Mouse (Mus musculus) ES-CJ7 (cell line): ENCODE measurements around the gene Fam78a.
"Not testable (repeated sequence)": the region's sequence is repeated elsewhere in the genome, so short reads cannot be mapped to it uniquely, and the experiment has no call there.

Source experiments
- DNase-seq: peaks from one replicate; pipeline ENCODE4 v3.0.0; 2011; ENCODE audit warnings: low read depth, low spot score

Gene Fam78a

DNA sequence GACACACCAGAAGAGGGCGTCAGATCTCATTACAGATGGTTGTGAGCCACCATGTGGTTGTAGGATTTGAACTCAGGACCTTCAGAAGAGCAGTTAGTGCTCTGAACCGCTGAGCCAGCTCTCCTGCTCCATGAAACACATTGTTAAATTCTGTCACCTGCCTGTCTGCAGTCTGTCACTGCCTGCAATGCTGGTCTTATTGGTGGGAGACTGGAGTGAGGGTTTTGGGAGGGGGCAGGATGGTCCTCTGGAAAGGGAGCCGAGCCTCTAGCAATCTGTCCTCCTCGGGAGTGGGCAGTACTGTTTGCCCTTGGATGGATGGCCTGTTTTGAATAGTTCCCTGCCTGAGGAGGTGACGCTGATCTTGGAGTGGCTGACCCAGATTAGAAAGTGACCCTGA is 40.8 kb downstream of the Fam78a start:
- no peak for DNase-seq

DNA sequence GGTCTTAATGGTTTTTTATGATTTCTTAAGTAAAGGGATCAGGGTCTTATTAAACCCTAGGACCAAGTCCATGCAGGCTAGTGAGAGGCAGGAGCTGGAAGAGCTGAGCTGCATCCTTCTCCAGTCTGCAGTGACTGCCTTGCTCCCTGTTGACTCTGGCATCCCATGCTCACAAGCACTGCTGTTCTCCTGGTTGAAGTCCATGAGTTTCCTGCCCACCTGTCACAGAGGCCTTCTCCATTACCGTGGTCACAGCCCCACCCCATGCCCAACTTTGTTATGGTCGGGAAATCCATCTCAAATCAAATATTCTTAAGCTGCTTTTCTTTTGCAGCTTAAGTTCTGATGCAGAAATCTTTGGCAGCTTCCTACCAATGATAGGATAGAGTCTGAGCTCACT is 43.6 kb downstream of the Fam78a start:
- DNase-seq = no peak

DNA sequence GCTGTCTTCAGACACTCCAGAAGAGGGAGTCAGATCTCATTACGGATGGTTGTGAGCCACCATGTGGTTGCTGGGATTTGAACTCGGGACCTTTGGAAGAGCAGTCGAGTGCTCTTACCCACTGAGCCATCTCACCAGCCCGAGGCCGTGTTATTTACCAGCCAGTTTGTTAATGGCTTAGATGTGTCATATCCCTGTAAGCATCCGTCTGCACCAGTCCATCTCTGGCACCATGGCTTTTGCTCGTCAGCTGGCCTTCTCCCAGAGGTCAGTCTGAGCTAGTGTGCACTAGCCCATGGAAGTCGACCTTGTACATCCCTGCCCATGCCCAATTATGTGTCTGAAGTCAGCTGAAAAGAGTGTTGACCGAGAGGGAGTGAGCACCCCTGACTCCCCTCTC is 44.0 kb downstream of the Fam78a start:
- DNase-seq = not testable (repeated sequence)

DNA sequence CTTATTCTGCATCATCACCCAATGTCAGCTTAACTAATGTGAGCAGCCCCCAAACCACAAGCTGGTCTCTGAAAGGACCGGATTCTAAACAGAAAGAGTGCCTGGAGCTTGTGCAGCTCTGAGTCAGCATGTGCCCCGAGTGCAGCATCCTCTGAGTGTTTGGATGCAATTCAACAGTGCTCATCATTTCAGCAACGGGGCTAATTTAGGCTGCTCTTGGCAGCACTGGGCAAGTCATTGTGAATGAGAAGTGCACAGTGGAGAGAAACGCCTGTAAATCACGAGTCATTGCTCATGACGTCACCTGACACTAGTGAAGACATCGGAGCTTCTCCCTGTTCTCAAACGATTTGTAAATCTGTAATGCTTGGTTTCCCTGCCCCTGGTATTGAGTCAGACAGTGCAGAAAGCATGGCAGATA is 46.0 kb downstream of the Fam78a start:
- DNase-seq = no peak

DNA sequence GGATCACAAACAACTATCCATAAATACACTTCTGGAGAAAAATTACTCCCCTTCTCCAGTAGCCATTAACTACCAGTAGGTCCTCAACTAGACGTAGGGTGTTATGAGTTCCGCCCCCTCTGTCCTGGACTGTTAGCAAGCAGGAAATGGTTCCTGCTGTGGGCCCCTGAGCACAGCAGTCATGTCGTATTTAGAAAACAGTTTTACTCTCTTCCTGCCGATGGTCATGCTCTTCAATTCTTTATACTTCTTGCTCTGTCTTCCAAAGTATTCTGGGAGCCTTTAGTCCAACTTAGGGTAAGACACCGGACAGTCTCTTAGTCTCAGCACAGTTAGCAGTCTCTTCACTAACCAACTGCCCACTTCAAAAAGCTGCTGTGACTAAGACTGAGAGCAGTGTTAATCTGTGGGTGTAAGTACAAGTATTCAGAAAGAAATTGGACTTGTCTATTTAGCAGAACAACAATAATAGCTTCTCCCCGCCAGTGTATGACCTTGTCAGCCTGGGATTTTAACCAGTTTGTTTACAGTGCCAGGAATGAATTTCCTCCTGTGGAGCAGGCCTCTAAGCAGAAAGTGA is 47.3 kb downstream of the Fam78a start:
- no peak for DNase-seq

DNA sequence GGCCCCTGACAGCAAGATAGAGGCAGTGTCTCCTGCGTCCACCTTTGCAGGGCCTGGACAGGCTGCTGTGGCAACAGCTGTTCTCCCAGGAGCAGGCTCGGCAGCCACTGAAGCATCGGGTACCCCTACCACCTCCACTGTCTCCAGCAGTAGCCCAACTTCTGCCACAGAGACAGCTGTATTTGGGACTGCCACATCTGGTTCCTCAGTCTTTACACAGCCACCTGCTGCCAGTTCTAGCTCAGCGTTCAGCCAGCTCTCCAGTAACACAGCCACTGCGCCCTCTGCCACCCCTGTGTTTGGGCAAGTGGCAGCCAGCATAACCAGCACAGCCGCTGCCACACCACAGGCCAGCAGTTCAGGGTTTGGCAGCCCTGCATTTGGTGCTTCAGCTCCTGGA is 50.5 kb downstream of the Fam78a start:
- DNase-seq = no peak

DNA sequence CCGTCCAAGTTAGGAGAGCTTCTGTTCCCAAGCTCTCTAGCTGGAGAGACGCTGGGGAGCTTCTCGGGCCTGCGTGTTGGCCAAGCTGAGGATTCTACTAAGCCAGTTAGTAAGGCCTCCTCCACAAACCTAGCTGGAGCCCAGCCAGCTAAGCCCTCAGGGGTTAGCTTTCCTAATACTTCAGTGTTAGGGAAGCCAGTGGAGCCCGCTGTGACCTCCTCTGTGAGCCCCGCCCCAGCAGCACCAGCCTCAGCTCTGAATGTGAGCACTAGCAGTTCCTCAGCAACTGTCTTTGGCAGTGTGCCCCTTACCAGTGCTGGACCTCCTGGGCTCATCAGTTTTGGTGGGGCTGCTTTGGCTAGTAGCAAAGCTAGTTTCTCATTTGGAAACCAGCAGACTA is 51.2 kb downstream of the Fam78a start:
- no peak for DNase-seq

DNA sequence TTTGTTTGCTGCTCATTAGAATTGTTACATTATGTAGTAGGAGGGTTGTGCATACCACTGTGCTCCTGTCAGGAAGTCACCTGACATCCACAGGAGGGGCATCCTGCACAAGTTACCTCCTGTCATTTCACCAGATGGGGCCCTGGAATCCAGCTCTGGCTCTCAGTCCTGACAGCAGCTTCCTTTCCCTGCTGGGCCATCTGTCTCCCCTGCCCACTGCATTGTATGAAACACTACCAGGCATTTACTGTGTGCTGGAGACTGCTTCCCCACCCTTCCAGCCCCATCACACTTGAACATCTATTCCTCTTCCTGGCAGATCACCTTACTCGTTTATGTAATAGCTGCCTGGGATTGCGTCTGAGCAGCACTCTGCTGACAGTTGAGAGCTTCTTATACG is 55.0 kb downstream of the Fam78a start:
- DNase-seq = no peak

DNA sequence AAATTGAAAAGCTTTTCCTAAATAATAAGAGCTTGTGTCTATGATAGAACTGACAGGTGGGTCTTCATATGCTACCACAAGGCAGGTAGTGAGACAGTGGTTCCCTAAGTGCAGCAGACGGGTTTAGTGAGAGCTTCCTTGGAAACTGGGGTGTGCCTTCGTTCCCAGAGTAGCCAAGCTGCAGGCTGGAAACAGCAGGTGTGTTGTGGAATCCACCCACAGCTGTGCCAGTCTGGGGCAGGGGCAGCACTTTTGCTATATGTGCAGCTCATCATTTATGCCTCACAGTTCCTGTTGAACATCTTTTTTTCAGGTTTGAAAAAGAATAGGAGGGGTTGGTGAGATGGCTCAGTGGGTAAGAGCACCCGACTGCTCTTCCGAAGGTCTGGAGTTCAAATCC is 60.3 kb downstream of the Fam78a start:
- no peak for DNase-seq

DNA sequence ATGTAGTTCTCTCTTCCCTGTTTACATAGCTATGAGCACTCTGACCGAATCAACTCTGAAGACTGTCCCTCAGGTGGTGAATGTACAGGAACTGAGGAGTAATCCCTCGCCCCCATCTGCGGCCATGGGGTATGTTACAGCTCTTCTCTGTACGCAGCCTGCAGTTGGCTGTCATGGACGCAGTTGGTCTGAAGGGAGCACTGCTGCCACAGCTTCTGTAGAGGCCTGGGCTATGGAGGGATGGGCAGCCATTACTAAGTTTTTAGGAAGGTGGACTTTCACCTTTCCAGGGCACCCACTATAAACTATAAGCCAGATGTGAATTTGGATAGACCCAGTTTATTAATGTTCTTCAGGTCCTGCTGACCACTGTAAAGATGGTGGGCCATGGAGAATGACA is 64.4 kb downstream of the Fam78a start:
- DNase-seq = no peak

DNA sequence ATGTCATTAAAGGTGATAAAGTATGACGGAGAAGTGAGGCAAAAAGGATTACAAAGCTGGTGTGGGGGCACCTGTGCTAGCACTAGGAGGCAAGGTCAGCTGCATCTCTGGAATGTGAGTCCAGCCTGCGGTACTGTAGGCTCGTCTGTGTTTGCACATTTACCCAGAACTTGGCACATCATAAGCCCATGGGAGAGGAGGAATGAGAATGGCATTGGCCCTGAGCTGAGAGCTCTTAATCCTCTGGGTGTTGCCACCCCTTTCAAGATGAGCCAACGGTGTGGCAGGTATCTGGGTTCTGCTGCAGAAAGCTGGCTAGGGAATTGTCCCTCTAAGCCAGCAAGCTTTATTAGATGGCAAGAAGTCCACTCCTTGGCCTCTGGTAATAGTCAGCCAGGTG is 65.0 kb downstream of the Fam78a start:
- DNase-seq = no peak

DNA sequence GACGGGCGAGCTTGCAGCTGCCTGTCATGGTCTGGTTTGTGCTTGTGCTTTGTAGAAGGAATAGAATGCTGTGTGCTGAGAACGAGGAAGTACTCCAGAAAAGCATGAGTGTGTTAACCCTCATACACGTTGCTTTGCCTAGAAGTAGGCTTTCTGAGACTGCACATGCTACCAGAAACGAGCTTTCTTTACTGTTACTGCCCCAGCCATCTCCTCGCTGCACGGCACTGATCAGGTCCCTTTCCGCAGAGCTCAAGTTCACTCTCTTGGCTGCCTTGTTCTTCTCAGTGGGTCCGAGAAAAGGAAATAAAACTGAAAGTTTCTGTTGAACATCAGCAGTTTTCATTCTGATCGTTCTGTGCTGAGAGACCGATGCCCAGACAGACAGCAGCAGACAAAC is 75.9 kb downstream of the Fam78a start:
- no peak for DNase-seq

DNA sequence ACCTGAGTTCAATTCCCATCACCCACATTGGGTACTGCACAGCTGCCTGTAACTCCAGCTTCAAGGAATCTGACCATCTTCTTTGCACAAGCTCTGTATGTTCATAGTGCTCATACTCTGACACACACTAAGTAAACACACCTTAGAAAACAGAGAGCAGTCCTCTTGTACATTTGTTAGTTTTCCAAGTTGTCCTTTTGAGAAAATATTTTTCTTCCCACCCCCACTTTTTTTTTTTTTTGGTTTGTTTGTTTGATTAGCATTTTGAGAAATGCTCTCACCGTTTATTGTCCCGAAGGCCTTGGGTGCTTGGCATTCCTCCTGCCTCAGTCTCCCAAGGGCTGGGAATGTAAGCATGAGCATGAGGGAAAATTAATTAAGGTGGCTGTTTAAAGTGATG is 76.3 kb downstream of the Fam78a start:
- no peak for DNase-seq
